Mouse (Mus musculus): ENCODE results near the gene Rhd. TPM values are rescaled to one million over a fixed set of nuclear protein-coding genes. Genes with fewer than 3 reads are reported as not detected.

The Rhd gene
- polyA plus RNA-seq, 1 experiment from 2014 or later: 39.4 TPM

DNA sequence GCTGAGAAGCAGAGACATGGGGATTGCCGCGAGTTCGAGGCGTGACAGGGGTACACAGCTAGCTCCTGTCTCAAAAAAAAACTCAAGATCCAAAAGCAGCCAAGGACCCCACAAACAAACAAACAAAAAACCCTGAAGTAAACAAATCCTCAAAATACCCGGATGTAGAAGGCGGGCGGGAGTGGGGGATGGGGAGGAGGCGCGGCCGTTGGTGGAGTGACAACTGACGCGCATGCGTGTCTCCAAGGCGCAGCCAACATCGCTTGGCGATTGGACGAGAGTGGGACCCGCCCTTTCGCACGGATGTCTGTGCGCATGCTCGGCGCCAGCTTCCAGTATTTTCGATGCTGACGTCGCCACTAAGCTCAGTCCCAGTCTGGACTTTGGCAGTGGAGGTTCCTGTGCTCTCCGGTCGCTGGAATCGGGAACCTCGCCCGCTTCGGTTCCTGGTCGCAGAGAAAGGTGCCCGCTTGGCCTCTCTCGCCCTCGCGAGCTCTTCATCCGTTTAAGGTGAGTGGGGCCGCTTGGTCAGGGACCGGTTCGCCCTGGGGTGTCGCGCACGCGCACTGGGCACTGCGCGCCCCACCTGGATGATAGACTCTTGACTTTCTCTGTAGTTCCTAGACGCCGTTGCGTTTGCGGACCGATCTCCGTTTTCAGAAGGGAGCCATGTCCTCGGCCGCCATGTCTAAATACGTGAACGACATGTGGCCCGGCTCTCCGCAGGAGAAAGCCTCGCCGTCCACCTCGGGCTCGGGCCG lies 59.1 kb downstream of the Rhd start, which contains the start of gene Rsrp1:
TSS of gene Rsrp1 (plus strand) at position 335 of the 761 bp plus-strand sequence.
- Histone ChIP-seq H3K9ac (peak within 1 kb of the TSS; percentile 99), H3K4me2 (peak within 1 kb of the TSS; percentile 70), H3K27me3 (replicated peaks) (no peaks in the 10 kb centered on the region), H3K36me3 (peaks cover 25% of the 10 kb centered on the region), H3K9me3 (no peaks in the 10 kb centered on the region), H3K4me1 (peaks cover 12% of the 10 kb centered on the region), H3K27ac (peak within 1 kb of the TSS; percentile 98), H3K4me3 (replicated peaks) (peak within 1 kb of the TSS; percentile 99)
- WGBS: under 1% methylated on average over 64 of the region's 64 CpGs
- peak; percentile 93 for ATAC-seq (ENCODE audit: insufficient read depth, low FRiP score, low read depth)

DNA sequence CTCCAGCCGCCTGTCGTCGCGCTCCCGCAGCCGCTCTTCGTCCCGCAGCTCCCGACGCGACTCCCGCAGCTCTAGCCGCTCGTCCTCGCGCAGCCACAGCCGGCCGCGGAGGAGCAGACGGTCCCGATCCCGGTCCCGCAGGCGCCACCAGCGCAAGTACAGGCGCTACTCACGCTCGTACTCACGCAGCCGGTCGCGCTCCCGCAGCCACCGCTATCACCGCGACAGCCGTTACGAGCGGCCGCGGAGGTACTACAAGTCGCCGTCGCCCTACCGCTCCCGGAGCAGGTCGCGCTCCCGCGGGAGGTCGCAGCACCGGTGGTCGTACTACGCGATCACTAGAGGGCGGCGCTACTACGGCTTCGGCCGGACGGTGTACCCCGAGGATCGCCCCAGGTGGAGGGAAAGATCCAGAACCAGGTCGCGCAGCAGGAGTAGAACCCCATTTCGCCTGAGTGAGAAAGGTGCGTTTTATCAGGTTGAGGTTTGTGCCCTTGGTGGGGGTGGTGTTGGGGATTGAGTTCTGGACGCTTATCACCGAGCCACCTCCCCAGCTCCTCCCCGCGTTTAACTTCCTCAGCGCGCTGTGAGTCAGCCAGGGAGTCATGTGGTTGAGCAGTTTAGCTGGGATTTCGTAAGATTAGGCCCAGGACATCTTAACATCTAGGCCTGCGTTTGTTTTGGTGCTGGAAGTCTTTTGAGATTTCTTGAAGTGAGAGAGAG lies 59.8 kb downstream of the Rhd start:
- Histone ChIP-seq H3K9me3 (no peaks in the 10 kb centered on the region), H3K27ac (peak overlapping the region; percentile 98), H3K4me3 (replicated peaks) (peak overlapping the region; percentile 99), H3K27me3 (replicated peaks) (no peaks in the 10 kb centered on the region), H3K36me3 (peaks cover 28% of the 10 kb centered on the region), H3K4me2 (peak overlapping the region; percentile 70), H3K4me1 (peaks cover 12% of the 10 kb centered on the region), H3K9ac (peak overlapping the region; percentile 99)
- WGBS: under 1% methylated on average over 75 of the region's 75 CpGs
- peak; percentile 54 for ATAC-seq (ENCODE audit: insufficient read depth, low FRiP score, low read depth)

DNA sequence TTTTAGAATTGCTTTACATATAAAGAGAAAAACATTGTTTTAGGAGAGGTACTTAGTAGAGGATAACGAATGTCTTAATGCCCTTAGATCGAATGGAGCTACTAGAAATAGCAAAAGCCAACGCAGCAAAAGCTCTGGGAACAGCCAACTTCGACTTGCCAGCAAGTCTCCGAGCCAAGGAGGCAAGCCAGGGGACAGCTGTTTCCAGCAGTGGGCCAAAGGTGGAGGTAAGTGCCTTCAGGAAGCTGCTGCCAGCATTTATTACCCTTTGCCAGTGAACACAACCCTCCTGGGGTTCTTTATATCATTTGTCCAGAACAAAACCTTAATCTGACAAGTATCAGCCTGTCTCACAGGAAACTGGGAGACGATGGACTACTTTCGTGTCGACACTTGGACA lies 60.9 kb downstream of the Rhd start:
- Histone ChIP-seq H3K9me3 (no peaks in the 10 kb centered on the region), H3K9ac (no peak overlapping the region), H3K27ac (no peak overlapping the region), H3K4me3 (replicated peaks) (peak overlapping the region; percentile 31; the same call in 1 of the 2 replicates), H3K27me3 (replicated peaks) (no peaks in the 10 kb centered on the region), H3K4me1 (peaks cover 12% of the 10 kb centered on the region), H3K4me2 (peak overlapping the region; percentile 70), H3K36me3 (peaks cover 28% of the 10 kb centered on the region)
- 65% methylated on average over 8 of the region's 8 CpGs for WGBS
- no peak for ATAC-seq (ENCODE audit: insufficient read depth, low FRiP score, low read depth)

DNA sequence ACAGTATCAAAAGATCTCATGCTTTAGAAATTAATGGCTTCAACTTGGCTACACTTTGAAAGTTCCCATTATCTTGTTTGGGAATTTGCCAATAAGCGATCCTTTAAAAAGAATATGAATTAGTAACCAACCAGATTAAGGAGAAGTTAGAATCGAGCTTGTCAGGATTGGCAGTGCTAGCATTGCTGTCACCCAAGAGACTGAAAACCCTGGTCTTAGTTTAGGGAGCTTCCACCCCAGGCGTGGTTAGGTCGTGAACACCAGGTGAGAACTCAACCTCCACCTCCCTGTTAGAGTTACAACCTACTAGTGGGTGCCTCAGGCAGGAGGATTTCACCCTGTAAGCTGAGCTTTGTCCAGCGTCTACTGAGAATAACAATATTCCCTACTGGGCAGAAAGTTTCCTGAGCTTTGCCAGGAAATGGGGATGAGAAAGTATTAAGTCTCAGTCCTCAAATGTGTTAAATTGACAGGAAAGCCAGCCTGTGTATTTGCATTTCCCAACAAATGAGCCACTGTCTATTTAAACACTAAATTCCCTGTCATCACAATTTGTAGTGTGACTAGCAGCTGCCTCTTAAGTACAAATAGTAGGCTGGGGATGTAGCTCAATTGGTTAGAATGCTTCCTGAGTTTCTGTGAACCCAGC lies 63.6 kb downstream of the Rhd start:
- Histone ChIP-seq H3K27me3 (replicated peaks) (no peaks in the 10 kb centered on the region), H3K4me2 (no peak overlapping the region), H3K9me3 (no peaks in the 10 kb centered on the region), H3K4me1 (peaks cover 12% of the 10 kb centered on the region), H3K27ac (no peak overlapping the region), H3K4me3 (replicated peaks) (no peak overlapping the region), H3K9ac (no peak overlapping the region), H3K36me3 (peaks cover 30% of the 10 kb centered on the region)
- no peak for ATAC-seq (ENCODE audit: insufficient read depth, low FRiP score, low read depth)
- 72% methylated on average over 5 of the region's 5 CpGs for WGBS

DNA sequence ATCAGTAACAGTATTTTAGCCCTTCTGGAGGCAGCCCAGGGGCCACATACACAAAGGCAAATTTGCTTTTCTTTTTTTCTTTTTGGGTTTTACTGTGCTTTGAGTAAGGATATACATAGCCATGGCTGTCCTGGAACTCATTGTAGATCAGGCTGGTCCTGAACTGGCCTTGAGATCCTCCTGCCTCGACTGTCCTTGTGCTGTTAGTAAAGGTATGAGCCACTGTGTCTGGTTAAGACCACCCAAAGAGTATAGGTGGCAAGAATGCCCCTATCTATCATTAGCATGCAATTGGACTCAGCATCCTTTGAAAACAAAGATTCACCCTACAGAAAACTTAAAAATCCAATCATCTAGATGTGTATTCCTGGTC lies 64.1 kb downstream of the Rhd start:
- H3K27ac ChIP-seq: no peak overlapping the region
- no peak for ATAC-seq (ENCODE audit: insufficient read depth, low FRiP score, low read depth)
- H3K4me2 ChIP-seq: no peak overlapping the region
- H3K9ac ChIP-seq: no peak overlapping the region
- peaks cover 35% of the 10 kb centered on the region for H3K36me3 ChIP-seq
- H3K27me3 ChIP-seq (replicated peaks): no peaks in the 10 kb centered on the region
- no peak overlapping the region for H3K4me3 ChIP-seq (replicated peaks)
- H3K4me1 ChIP-seq: peaks cover 12% of the 10 kb centered on the region
- no peaks in the 10 kb centered on the region for H3K9me3 ChIP-seq
- 68% methylated on average over 1 of the region's 1 CpGs for WGBS

DNA sequence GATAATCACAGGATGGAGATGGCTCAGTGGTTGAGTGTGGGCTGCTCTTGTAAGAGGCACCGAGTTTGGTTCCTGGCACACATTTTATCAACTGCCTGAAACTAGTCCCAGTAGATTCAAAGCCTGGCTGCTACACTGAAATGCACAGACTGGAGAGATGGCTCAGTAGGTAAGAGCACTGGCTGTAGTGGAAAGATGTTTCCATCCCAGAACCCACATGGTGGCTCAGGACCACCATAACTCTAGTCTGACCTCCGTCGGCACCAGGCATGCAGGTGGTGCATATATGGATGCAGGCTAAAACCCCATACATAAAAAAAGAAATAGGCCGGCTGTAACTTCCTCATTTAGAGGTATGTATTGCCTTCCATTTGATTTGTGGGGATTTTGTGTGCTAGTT lies 65.2 kb downstream of the Rhd start:
- H3K36me3 ChIP-seq: peaks cover 36% of the 10 kb centered on the region
- peaks cover 12% of the 10 kb centered on the region for H3K4me1 ChIP-seq
- no peak overlapping the region for H3K4me3 ChIP-seq (replicated peaks)
- no peaks in the 10 kb centered on the region for H3K9me3 ChIP-seq
- H3K27me3 ChIP-seq (replicated peaks): no peaks in the 10 kb centered on the region
- H3K4me2 ChIP-seq: no peak overlapping the region
- ATAC-seq (ENCODE audit: insufficient read depth, low FRiP score, low read depth): no peak
- WGBS: 65% methylated on average over 4 of the region's 4 CpGs
- 0 out of 2 replicates have a peak overlapping the region, but pooled peaks have one; percentile 69 for H3K27ac ChIP-seq
- H3K9ac ChIP-seq: no peak overlapping the region

DNA sequence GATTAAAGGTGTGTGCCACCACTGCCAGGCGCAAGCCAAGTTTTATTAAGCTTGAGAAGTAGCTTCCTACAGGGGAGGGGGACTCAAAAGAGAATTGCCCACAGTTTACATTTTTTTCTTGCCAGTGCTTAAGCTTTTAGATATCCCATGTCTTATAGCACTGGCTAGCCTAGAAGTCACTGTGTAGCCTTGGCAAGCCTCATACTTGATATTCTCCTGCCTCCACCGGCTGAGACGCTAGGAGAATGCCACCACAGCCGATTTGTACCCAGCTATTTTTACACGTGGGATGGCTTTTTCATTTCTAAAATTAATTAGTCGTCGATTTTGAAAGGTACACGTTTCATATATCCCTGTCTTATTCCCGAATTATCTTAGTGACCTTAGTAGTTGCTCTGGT lies 65.9 kb downstream of the Rhd start:
- no peaks in the 10 kb centered on the region for H3K9me3 ChIP-seq
- H3K36me3 ChIP-seq: peaks cover 41% of the 10 kb centered on the region
- H3K9ac ChIP-seq: 0 out of 2 replicates have a peak overlapping the region, but pooled peaks have one; percentile 12
- peak overlapping the region; percentile 87 for H3K4me3 ChIP-seq (replicated peaks)
- no peak; the same call in 1 of the 2 replicates for ATAC-seq (ENCODE audit: insufficient read depth, low FRiP score, low read depth)
- H3K27me3 ChIP-seq (replicated peaks): no peaks in the 10 kb centered on the region
- H3K4me2 ChIP-seq: peak overlapping the region; percentile 67
- WGBS: 25% methylated on average over 9 of the region's 9 CpGs
- peak overlapping the region; percentile 69 for H3K27ac ChIP-seq
- peaks cover 11% of the 10 kb centered on the region for H3K4me1 ChIP-seq

DNA sequence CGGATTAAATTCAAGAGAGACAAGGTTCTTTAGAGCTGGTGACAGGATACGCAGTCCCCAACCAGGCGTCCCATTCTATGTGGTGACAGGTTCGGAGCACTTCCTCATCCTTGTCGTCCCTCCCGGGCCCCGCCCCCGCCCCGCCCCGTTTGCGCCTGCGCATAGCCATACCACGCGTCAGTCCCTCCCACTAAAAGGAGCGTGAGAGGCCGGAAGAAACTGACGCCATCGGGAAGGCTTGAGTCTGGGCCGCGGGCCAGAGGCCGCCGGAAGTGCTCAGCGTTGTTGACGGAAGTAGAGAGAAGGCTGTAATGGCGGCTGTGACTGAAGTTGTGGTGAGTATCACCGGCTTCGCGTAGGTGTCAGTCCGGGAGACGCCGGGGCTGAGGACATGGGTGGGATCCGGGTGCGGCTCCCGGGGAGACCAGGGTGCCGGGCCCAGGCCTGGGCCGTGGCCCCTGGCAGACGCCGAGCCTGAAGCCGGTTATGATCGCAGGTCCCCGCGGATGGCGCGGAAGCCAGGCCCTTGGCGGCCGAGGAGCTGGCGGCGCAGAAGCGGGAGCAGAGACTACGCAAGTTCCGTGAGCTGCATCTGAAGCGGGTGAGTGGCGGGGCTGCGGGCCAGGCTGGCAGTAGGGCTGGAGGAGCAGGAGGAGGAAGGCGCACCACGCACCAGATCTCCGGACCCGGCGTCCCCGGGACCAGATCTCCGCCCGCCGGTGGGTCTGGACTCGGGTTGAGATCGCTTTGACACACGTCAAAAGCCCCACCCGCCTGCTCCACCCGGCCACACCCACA lies 66.5 kb downstream of the Rhd start, which contains the start of gene Syf2:
TSS of gene Syf2 (plus strand) at position 215 of the 798 bp plus-strand sequence.
- H3K4me3 ChIP-seq (replicated peaks): peak within 1 kb of the TSS; percentile 87
- H3K9ac ChIP-seq: peak within 1 kb of the TSS; percentile 64
- H3K9me3 ChIP-seq: no peaks in the 10 kb centered on the region
- H3K27ac ChIP-seq: peak within 1 kb of the TSS; percentile 75
- under 1% methylated on average over 68 of the region's 68 CpGs for WGBS
- peaks cover 43% of the 10 kb centered on the region for H3K36me3 ChIP-seq
- peaks cover 6% of the 10 kb centered on the region for H3K4me1 ChIP-seq
- ATAC-seq (ENCODE audit: insufficient read depth, low FRiP score, low read depth): peak; percentile 95
- no peaks in the 10 kb centered on the region for H3K27me3 ChIP-seq (replicated peaks)
- H3K4me2 ChIP-seq: peak within 1 kb of the TSS; percentile 93

DNA sequence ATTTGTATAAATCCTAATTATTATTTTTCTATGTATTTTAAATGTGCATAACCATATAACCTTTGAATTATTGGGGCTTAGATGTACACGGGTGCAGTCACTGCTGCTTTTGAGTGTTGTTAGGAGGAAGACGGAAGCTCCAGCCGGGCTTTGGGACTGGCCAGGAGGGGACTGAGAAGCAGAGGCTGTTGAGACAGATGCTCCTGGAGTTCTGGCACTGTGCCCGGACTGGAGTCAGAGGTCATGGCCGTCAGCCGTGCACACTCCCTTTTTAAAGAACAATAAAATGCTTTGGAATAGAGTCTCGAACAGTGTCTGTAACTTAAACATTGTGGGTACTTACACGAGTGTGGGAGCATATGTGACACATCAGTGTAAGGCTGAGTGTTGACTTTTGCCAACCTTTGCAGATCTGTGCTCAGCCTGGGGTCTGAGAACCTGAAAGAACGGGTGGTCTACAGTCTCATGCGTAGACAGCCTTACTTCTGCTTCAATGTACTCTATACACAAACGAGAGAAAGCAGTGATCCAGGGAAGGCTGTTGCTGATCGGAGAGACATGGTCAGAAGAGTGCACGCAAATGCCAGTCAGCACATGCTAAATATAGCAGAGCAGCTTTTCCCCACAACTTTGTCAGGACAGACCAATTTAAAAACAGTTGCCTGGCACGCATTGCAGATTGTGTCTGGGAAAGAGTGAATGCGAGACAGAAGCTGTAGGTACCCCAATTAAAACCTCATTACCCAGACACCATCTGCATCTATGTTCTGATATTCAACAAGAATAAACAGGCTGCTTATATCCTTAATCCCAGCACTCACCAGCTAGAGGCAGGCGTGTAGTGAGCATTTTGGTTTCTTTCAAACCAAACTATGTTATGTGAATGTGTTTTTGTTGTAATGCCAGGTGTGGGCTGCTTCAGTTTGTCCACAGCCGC lies 73.2 kb downstream of the Rhd start:
- Histone ChIP-seq H3K4me2 (no peak overlapping the region), H3K4me1 (peaks cover 7% of the 10 kb centered on the region; the same call in 1 of the 2 replicates), H3K9ac (no peak overlapping the region), H3K27me3 (replicated peaks) (no peaks in the 10 kb centered on the region; the same call in 1 of the 2 replicates), H3K4me3 (replicated peaks) (no peak overlapping the region), H3K36me3 (peaks cover 35% of the 10 kb centered on the region), H3K9me3 (no peaks in the 10 kb centered on the region), H3K27ac (peak overlapping the region; percentile 40; the same call in 1 of the 2 replicates)
- 0 out of 2 replicates have a peak, but pooled peaks have one; percentile 27 for ATAC-seq (ENCODE audit: insufficient read depth, low FRiP score, low read depth)
- 48% methylated on average over 17 of the region's 17 CpGs for WGBS

DNA sequence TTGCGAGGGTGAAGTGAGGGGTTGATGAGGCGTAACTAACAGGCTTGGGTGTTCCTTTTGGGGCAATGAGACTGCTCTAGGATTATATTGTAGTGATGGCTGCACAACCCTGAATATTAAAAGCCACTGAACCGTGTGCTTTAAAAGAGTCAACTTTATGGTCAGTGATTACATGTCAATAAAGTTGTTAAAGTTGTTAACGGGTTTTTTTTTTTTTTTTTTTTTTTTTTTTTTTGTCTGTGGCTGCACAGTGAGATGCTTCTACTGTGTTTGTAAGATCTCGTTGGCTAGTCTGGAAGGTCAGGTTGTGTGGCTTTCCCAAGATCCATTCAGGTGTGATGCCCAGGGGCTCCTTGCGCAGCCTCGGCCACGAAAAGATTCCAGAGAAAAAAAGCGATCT lies 75.6 kb downstream of the Rhd start:
- H3K4me1 ChIP-seq: peaks cover 7% of the 10 kb centered on the region; the same call in 1 of the 2 replicates
- H3K9ac ChIP-seq: no peak overlapping the region
- 71% methylated on average over 9 of the region's 9 CpGs for WGBS
- no peak overlapping the region for H3K4me3 ChIP-seq (replicated peaks)
- 0 out of 2 replicates have a peak overlapping the region, but pooled peaks have one; percentile 13 for H3K4me2 ChIP-seq
- H3K9me3 ChIP-seq: no peaks in the 10 kb centered on the region
- no peaks in the 10 kb centered on the region; the same call in 1 of the 2 replicates for H3K27me3 ChIP-seq (replicated peaks)
- peaks cover 23% of the 10 kb centered on the region for H3K36me3 ChIP-seq
- ATAC-seq (ENCODE audit: insufficient read depth, low FRiP score, low read depth): no peak
- H3K27ac ChIP-seq: no peak overlapping the region
